Mouse (Mus musculus): ENCODE results near the gene Ccer2. TPM values are rescaled to one million over a fixed set of nuclear protein-coding genes. Genes with fewer than 3 reads are reported as not detected.

The Ccer2 gene
- polyA plus RNA-seq, 1 experiment from 2014 or later: not detected

- ATAC-seq (ENCODE audit: insufficient number of reproducible peaks, low FRiP score, low TSS enrichment, low read depth) (no peak), DNase-seq (ENCODE audit: low spot score) (no peak)
- Histone ChIP-seq H3K27me3 (ENCODE audit: control insufficient read depth, insufficient read depth, low read length) (no peaks in the 10 kb centered on the region), H3K9ac (ENCODE audit: low read length) (no peak within 1 kb of the TSS), H3K4me2 (ENCODE audit: low read depth, severe bottlenecking) (no peak within 1 kb of the TSS), H3K27ac (replicated peaks; ENCODE audit: low read depth, low read length) (peak within 1 kb of the TSS; percentile 33; the same call in 1 of the 2 replicates), H3K4me1 (ENCODE audit: control insufficient read depth, insufficient read depth, low read length) (peaks cover 18% of the 10 kb centered on the region), H3K4me3 (ENCODE audit: low read depth, low read length) (no peak within 1 kb of the TSS), H3K9me3 (ENCODE audit: control insufficient read depth, low read length) (no peaks in the 10 kb centered on the region), H3K36me3 (ENCODE audit: control insufficient read depth, insufficient read depth, low read length) (no peaks in the 10 kb centered on the region; the same call in none of the 2 replicates)
- WGBS: 51% methylated on average over 5 of the region's 5 CpGs
These were observed 32.6 kb downstream of the Ccer2 start, which contains the start of gene Rinl for GRCm38 (mm10) chr7:28788307-28789195. Rinl (plus strand) TSS chr7:28788969.

DNA sequence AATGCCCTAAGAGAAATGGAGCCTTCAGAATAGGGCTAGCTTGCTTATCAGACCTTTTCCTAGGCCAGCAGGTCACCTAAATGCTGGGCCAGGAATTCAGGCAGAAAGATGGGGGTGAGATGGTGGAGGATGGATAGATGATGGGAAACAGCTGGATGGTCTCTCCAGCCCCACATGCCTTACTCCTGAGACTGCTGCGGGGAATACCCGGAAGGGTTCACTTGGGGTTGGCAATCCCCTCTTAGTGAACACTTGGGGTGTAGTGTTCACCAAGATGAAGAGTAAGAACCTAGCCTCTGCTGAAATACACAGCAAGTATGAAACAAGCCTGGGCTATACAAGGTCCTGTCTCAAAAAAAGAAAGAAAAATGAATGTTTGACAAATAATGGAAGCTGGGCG lies 33.3 kb downstream of the Ccer2 start:
- no peaks in the 10 kb centered on the region; the same call in none of the 2 replicates for H3K36me3 ChIP-seq (ENCODE audit: control insufficient read depth, insufficient read depth, low read length)
- peaks cover 18% of the 10 kb centered on the region for H3K4me1 ChIP-seq (ENCODE audit: control insufficient read depth, insufficient read depth, low read length)
- 71% methylated on average over 3 of the region's 3 CpGs for WGBS
- peak overlapping the region; percentile 33; the same call in 1 of the 2 replicates for H3K27ac ChIP-seq (replicated peaks; ENCODE audit: low read depth, low read length)
- no peak for DNase-seq (ENCODE audit: low spot score)
- H3K9ac ChIP-seq (ENCODE audit: low read length): no peak overlapping the region
- H3K9me3 ChIP-seq (ENCODE audit: control insufficient read depth, low read length): no peaks in the 10 kb centered on the region
- no peaks in the 10 kb centered on the region for H3K27me3 ChIP-seq (ENCODE audit: control insufficient read depth, insufficient read depth, low read length)
- no peak overlapping the region for H3K4me3 ChIP-seq (ENCODE audit: low read depth, low read length)
- H3K4me2 ChIP-seq (ENCODE audit: low read depth, severe bottlenecking): no peak overlapping the region
- no peak for ATAC-seq (ENCODE audit: insufficient number of reproducible peaks, low FRiP score, low TSS enrichment, low read depth)

- H3K9me3 ChIP-seq (ENCODE audit: control insufficient read depth, low read length): no peaks in the 10 kb centered on the region
- no peak overlapping the region for H3K4me2 ChIP-seq (ENCODE audit: low read depth, severe bottlenecking)
- peaks cover 18% of the 10 kb centered on the region for H3K4me1 ChIP-seq (ENCODE audit: control insufficient read depth, insufficient read depth, low read length)
- DNase-seq (ENCODE audit: low spot score) (no peak), ATAC-seq (ENCODE audit: insufficient number of reproducible peaks, low FRiP score, low TSS enrichment, low read depth) (no peak)
- WGBS: 54% methylated on average over 8 of the region's 8 CpGs
- H3K27me3 ChIP-seq (ENCODE audit: control insufficient read depth, insufficient read depth, low read length): no peaks in the 10 kb centered on the region
- H3K9ac ChIP-seq (ENCODE audit: low read length): no peak overlapping the region
- H3K27ac ChIP-seq (replicated peaks; ENCODE audit: low read depth, low read length): 0 out of 2 replicates have a peak overlapping the region, but pooled peaks have one; percentile 15
- H3K4me3 ChIP-seq (ENCODE audit: low read depth, low read length): no peak overlapping the region
- no peaks in the 10 kb centered on the region; the same call in none of the 2 replicates for H3K36me3 ChIP-seq (ENCODE audit: control insufficient read depth, insufficient read depth, low read length)
These were observed 34.3 kb downstream of the Ccer2 start for GRCm38 (mm10) chr7:28790066-28790806.

DNA sequence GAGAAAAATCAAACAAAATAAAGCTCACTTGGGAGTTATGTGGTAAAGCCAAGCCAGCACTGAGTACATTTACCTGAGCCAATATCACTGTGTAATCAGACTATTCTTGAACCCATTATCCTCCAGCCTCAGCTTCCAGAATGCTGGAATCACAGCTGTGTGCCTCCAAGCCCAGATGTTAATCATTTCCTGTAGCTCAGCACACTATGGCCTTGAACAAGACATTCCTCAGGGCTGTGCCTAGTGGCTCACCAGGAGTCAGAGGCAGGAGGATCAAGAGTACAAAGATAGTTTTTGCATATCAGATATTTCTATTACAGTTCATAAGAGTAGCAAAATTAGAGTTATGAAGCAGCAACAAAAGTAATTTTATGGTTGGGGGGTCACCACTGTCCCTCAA lies 35.7 kb downstream of the Ccer2 start:
- no peak overlapping the region for H3K27ac ChIP-seq (replicated peaks; ENCODE audit: low read depth, low read length)
- H3K4me1 ChIP-seq (ENCODE audit: control insufficient read depth, insufficient read depth, low read length): peaks cover 18% of the 10 kb centered on the region

DNA sequence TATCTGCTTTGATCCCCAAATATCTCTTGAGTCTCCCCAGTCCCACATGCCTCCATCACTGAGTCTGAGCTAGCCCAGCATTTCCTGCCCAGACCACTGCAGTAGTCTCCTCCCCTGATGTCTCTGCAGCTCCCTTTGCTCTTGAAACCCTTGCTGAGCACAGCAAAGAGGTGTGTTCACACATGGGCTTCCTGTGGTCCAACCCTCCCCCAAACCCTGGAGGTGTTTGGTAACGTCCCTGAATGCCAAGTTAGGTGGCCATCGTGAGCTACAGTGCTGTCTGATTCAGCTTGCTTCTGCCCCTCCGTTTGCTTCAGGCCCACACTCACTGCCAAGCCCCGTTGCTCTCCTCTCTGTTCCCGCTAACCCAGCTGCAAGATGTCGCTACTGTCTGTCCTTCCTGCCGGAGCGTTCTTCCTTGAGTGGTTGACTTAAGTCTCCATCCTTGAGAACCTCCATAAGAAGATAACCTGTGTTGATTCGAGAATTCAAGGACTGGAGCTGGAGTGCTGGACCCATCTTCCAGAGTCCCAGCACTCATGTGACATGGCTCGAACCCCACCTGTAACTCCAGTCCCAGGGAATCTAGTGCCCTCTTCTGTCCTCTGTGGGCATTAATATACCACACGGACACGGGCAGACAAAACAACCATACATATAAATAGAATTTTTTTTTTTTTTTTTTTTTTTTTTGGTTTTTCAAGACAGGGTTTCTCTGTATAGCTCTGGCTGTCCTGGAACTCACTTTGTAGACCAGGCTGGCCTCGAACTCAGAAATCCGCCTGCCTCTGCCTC lies 36.6 kb downstream of the Ccer2 start:
- Histone ChIP-seq H3K4me1 (ENCODE audit: control insufficient read depth, insufficient read depth, low read length) (peaks cover 20% of the 10 kb centered on the region), H3K4me2 (ENCODE audit: low read depth, severe bottlenecking) (no peak overlapping the region), H3K27ac (replicated peaks; ENCODE audit: low read depth, low read length) (no peak overlapping the region), H3K9ac (ENCODE audit: low read length) (no peak overlapping the region), H3K36me3 (ENCODE audit: control insufficient read depth, insufficient read depth, low read length) (no peaks in the 10 kb centered on the region), H3K27me3 (ENCODE audit: control insufficient read depth, insufficient read depth, low read length) (no peaks in the 10 kb centered on the region), H3K9me3 (ENCODE audit: control insufficient read depth, low read length) (no peaks in the 10 kb centered on the region), H3K4me3 (ENCODE audit: low read depth, low read length) (no peak overlapping the region)
- DNase-seq (ENCODE audit: low spot score): no peak
- WGBS: 78% methylated on average over 12 of the region's 14 CpGs
- no peak for ATAC-seq (ENCODE audit: insufficient number of reproducible peaks, low FRiP score, low TSS enrichment, low read depth)

More for the DNA sequence above, 35.7 kb downstream of the Ccer2 start:
- Histone ChIP-seq H3K4me2 (ENCODE audit: low read depth, severe bottlenecking) (no peak overlapping the region), H3K9ac (ENCODE audit: low read length) (no peak overlapping the region), H3K27me3 (ENCODE audit: control insufficient read depth, insufficient read depth, low read length) (no peaks in the 10 kb centered on the region), H3K36me3 (ENCODE audit: control insufficient read depth, insufficient read depth, low read length) (no peaks in the 10 kb centered on the region; the same call in 1 of the 2 replicates), H3K9me3 (ENCODE audit: control insufficient read depth, low read length) (no peaks in the 10 kb centered on the region), H3K4me3 (ENCODE audit: low read depth, low read length) (no peak overlapping the region)
- ATAC-seq (ENCODE audit: insufficient number of reproducible peaks, low FRiP score, low TSS enrichment, low read depth) (no peak), DNase-seq (ENCODE audit: low spot score) (no peak)

GRCm38 (mm10) chr7:28793834-28794233 lies 37.9 kb downstream of the Ccer2 start:
- H3K36me3 ChIP-seq (ENCODE audit: control insufficient read depth, insufficient read depth, low read length): no peaks in the 10 kb centered on the region
- H3K4me3 ChIP-seq (ENCODE audit: low read depth, low read length): no peak overlapping the region
- peaks cover 16% of the 10 kb centered on the region for H3K4me1 ChIP-seq (ENCODE audit: control insufficient read depth, insufficient read depth, low read length)
- H3K4me2 ChIP-seq (ENCODE audit: low read depth, severe bottlenecking): no peak overlapping the region
- no peak for ATAC-seq (ENCODE audit: insufficient number of reproducible peaks, low FRiP score, low TSS enrichment, low read depth)
- no peak overlapping the region for H3K27ac ChIP-seq (replicated peaks; ENCODE audit: low read depth, low read length)
- H3K9me3 ChIP-seq (ENCODE audit: control insufficient read depth, low read length): no peaks in the 10 kb centered on the region
- 35% methylated on average over 2 of the region's 2 CpGs for WGBS
- DNase-seq (ENCODE audit: low spot score): no peak
- no peak overlapping the region for H3K9ac ChIP-seq (ENCODE audit: low read length)
- no peaks in the 10 kb centered on the region for H3K27me3 ChIP-seq (ENCODE audit: control insufficient read depth, insufficient read depth, low read length)

GRCm38 (mm10) chr7:28794496-28794895 lies 38.5 kb downstream of the Ccer2 start:
- Histone ChIP-seq H3K9me3 (ENCODE audit: control insufficient read depth, low read length) (no peaks in the 10 kb centered on the region), H3K4me1 (ENCODE audit: control insufficient read depth, insufficient read depth, low read length) (peaks cover 10% of the 10 kb centered on the region), H3K27me3 (ENCODE audit: control insufficient read depth, insufficient read depth, low read length) (no peaks in the 10 kb centered on the region), H3K4me3 (ENCODE audit: low read depth, low read length) (no peak overlapping the region), H3K27ac (replicated peaks; ENCODE audit: low read depth, low read length) (no peak overlapping the region), H3K36me3 (ENCODE audit: control insufficient read depth, insufficient read depth, low read length) (no peaks in the 10 kb centered on the region), H3K9ac (ENCODE audit: low read length) (no peak overlapping the region), H3K4me2 (ENCODE audit: low read depth, severe bottlenecking) (no peak overlapping the region)
- WGBS: 91% methylated on average over 3 of the region's 3 CpGs
- no peak for DNase-seq (ENCODE audit: low spot score)
- no peak for ATAC-seq (ENCODE audit: insufficient number of reproducible peaks, low FRiP score, low TSS enrichment, low read depth)

DNA sequence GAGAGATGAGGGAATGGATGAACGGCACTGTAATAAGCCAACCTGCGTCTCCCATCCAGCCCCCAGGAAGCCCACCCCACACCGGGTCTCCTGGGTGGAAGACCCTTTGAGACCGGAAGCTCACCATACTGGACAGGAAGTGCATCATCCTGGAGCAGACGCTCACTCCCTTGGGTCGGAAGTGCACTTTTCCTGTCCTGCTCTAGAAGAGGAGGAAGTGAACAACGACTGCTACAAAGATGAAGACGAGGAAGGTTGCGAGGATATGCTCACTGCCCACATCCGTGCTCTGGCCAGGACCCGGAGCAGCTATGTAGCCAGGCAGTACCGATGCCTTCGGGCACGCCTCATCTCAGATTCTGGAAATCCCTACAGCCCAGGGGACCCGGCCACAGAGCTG lies 39.9 kb downstream of the Ccer2 start:
- no peak overlapping the region for H3K4me3 ChIP-seq (ENCODE audit: low read depth, low read length)
- no peak for DNase-seq (ENCODE audit: low spot score)
- H3K27ac ChIP-seq (replicated peaks; ENCODE audit: low read depth, low read length): no peak overlapping the region
- H3K9ac ChIP-seq (ENCODE audit: low read length): no peak overlapping the region
- no peak overlapping the region for H3K4me2 ChIP-seq (ENCODE audit: low read depth, severe bottlenecking)
- H3K4me1 ChIP-seq (ENCODE audit: control insufficient read depth, insufficient read depth, low read length): peaks cover 2% of the 10 kb centered on the region; the same call in 1 of the 2 replicates
- no peaks in the 10 kb centered on the region for H3K27me3 ChIP-seq (ENCODE audit: control insufficient read depth, insufficient read depth, low read length)
- no peaks in the 10 kb centered on the region for H3K36me3 ChIP-seq (ENCODE audit: control insufficient read depth, insufficient read depth, low read length)
- no peaks in the 10 kb centered on the region for H3K9me3 ChIP-seq (ENCODE audit: control insufficient read depth, low read length)
- ATAC-seq (ENCODE audit: insufficient number of reproducible peaks, low FRiP score, low TSS enrichment, low read depth): no peak
- WGBS: 75% methylated on average over 15 of the region's 15 CpGs
